In genomic region chr7:24904070-24904483, GRCm38 (mm10) we compare ENCODE assay signal across 8 mouse cellular contexts. TPM values are rescaled to one million over a fixed set of nuclear protein-coding genes. Genes with fewer than 3 reads are reported as not detected.
DNase-seq lines count a peak whose midpoint lies in the region; ATAC-seq lines count a peak whose summit lies in the region.

No protein-coding gene starts in this region.

- ATAC-seq in hematopoietic stem cell, adult 5-6 weeks (replicated peaks in 1 of 2; ENCODE audit: insufficient read depth in 1 of 2, low FRiP score in 2 of 2, low TSS enrichment in 1 of 2, low read depth in 1 of 2, poor library complexity in 2 of 2, severe bottlenecking in 2 of 2): peak; percentile 81 to 87
- peak; percentile 95 for ATAC-seq in lung, embryonic 16.5 days (ENCODE audit: low read depth)

- under 1% methylated on average over 29 of the region's 30 CpGs for WGBS in lung, embryonic 16.5 days

- H3K27ac ChIP-seq in lung, embryonic 16.5 days (ENCODE audit: low read length): peak overlapping the region; percentile 95

- H3K4me3 ChIP-seq in lung, embryonic 16.5 days (ENCODE audit: low read length): peak overlapping the region; percentile 86

- H3K27me3 ChIP-seq in lung, embryonic 16.5 days (ENCODE audit: control insufficient read depth, insufficient read depth, low read depth, low read length): no peaks in the 10 kb centered on the region

- H3K4me2 ChIP-seq in lung, embryonic 16.5 days (ENCODE audit: low read depth, low read length): peak overlapping the region; percentile 76

- peaks cover 3% of the 10 kb centered on the region for H3K36me3 ChIP-seq in lung, embryonic 16.5 days (ENCODE audit: control insufficient read depth, insufficient read depth, low read length)

- H3K9ac ChIP-seq in lung, embryonic 16.5 days (ENCODE audit: low read length): peak overlapping the region; percentile 91

- no peaks in the 10 kb centered on the region for H3K9me3 ChIP-seq in lung, embryonic 16.5 days (ENCODE audit: control insufficient read depth, low read length)

- peak; percentile 93 for DNase-seq in MEL-GATA-1-ER (ENCODE audit: extremely low read depth, low read depth)
- peak; percentile 97 for DNase-seq in cerebellum, adult 8-10 months
- peak; percentile 97 for DNase-seq in forelimb bud, embryonic 11.5 days (ENCODE audit: low read depth, low spot score)
- peak; percentile 91 for DNase-seq in layer of hippocampus, adult 9-10 months (ENCODE audit: low spot score)
- DNase-seq in ovary, postnatal 10 days (ENCODE audit: low spot score): peak; percentile 82
- DNase-seq in thymus, postnatal 10 days (ENCODE audit: low spot score in 2 of 2): peak; percentile 96 to 97

- peaks cover 36% of the 10 kb centered on the region for H3K4me1 ChIP-seq in lung, embryonic 16.5 days (replicated peaks; ENCODE audit: control insufficient read depth, insufficient read depth, low read length)

RNA-seq across cellular contexts. Expression of gene Arhgef1, which starts 1.4 kb away (rescaled TPM):
- total RNA-seq in hematopoietic stem cell, adult 5-6 weeks (2017): 55.2 and 97.4 TPM in 2 replicates
- 119 and 126 TPM in 2 replicates for polyA plus RNA-seq in lung, embryonic 16.5 days (2015; fragmentation: Nextera tagmentation; extraction: Ambion mirVana)

RNA-seq across cellular contexts. Expression of gene Cd79a, which starts 6.9 kb away (rescaled TPM):
- total RNA-seq in hematopoietic stem cell, adult 5-6 weeks (2017): 0.44 TPM in 1 of 2 replicates, not detected in the other
- 0.62 and 0.78 TPM in 2 replicates for polyA plus RNA-seq in lung, embryonic 16.5 days (2015; fragmentation: Nextera tagmentation; extraction: Ambion mirVana)

RNA-seq across cellular contexts. Expression of gene Rps19, which starts 19.9 kb away (rescaled TPM):
- total RNA-seq in hematopoietic stem cell, adult 5-6 weeks (2017): 672 and 1,863 TPM in 2 replicates
- polyA plus RNA-seq in lung, embryonic 16.5 days (2015; fragmentation: Nextera tagmentation; extraction: Ambion mirVana): 2,580 and 2,777 TPM in 2 replicates

RNA-seq across cellular contexts. Expression of gene Dmrtc2, which starts 34.2 kb away (rescaled TPM):
- not detected in 2 replicates for total RNA-seq in hematopoietic stem cell, adult 5-6 weeks (2017)
- polyA plus RNA-seq in lung, embryonic 16.5 days (2015; fragmentation: Nextera tagmentation; extraction: Ambion mirVana): not detected in 2 replicates

RNA-seq across cellular contexts. Expression of gene Lypd4, which starts 34.3 kb away (rescaled TPM):
- not detected in 2 replicates for total RNA-seq in hematopoietic stem cell, adult 5-6 weeks (2017)
- polyA plus RNA-seq in lung, embryonic 16.5 days (2015; fragmentation: Nextera tagmentation; extraction: Ambion mirVana): not detected in 2 replicates

Comparison
In these comparisons a context has a peak if more than half of its experiments do, and no peak if none do; other contexts are left out.
1. Peak in every context shown above with its lines: DNase-seq, ATAC-seq, H3K4me3 ChIP-seq and H3K27ac ChIP-seq.